Mouse (Mus musculus) embryonic facial prominence, embryonic 12.5 days (tissue): ENCODE data around the gene Cyb5r3. TPM values are rescaled to one million over a fixed set of nuclear protein-coding genes. Genes with fewer than 3 reads are reported as not detected.
A peak's percentile ranks its signal among the peaks of the same experiment; 100 is the strongest.

Source experiments
- ATAC-seq: fragments of 200-750 bp; cut with Nextera tagmentation; 2 replicates; pipeline ENCODE4 v1.8.0; 2017; ENCODE audit not compliant: insufficient number of reproducible peaks, insufficient read depth, low FRiP score, low TSS enrichment
- H3K27ac ChIP-seq: fragments of 300-500 bp; sonication (generic); 2 replicates; pipeline ENCODE4 v1.5.1; 2016; ENCODE audit warnings: mild to moderate bottlenecking
- H3K27me3 ChIP-seq: fragments of 300-500 bp; sonication (generic); 2 replicates; pipeline ENCODE4 v1.6.1; 2016; ENCODE audit warnings: mild to moderate bottlenecking, moderate library complexity
- H3K36me3 ChIP-seq: fragments of 300-500 bp; sonication (generic); 2 replicates; pipeline ENCODE4 v1.6.1; 2016; ENCODE audit warnings: mild to moderate bottlenecking
- H3K4me1 ChIP-seq: fragments of 300-500 bp; sonication (generic); 2 replicates; pipeline ENCODE4 v1.6.1; 2016
- H3K4me2 ChIP-seq: fragments of 300-500 bp; sonication (generic); replicated peaks from 2 replicates; pipeline ENCODE4 v1.6.1; 2016; ENCODE audit warnings: mild to moderate bottlenecking, moderate library complexity
- H3K4me3 ChIP-seq: fragments of 300-500 bp; sonication (generic); 2 replicates; pipeline ENCODE4 v1.5.1; 2016; ENCODE audit warnings: mild to moderate bottlenecking
- H3K9ac ChIP-seq: fragments of 300-500 bp; sonication (generic); 2 replicates; pipeline ENCODE4 v1.6.1; 2016; ENCODE audit warnings: mild to moderate bottlenecking, moderate library complexity
- H3K9me3 ChIP-seq: fragments of 300-500 bp; sonication (generic); 2 replicates; pipeline ENCODE4 v1.6.1; 2016; ENCODE audit warnings: mild to moderate bottlenecking, moderate library complexity
- WGBS: fragments of 180-500 bp; shearing (Covaris S2); methylation state at CpG from one replicate; pipeline ENCODE4 v1.1.7; 2016; 5-methylcytosine and 5-hydroxymethylcytosine counted together
- polyA plus RNA-seq: library from polyadenylated mRNA; unstranded; fragments of >200 nt; fragmentation: Nextera tagmentation; extraction: Ambion mirVana; gene quantifications from 2 replicates; pipeline ENCODE4 v1.2.1, GENCODE M21; 2016

The Cyb5r3 gene
- polyA plus RNA-seq, 1 experiment from 2014 or later: 111 TPM

GRCm38 (mm10) chr15:83114106-83114505 lies 58.3 kb downstream of the Cyb5r3 start:
- H3K27ac ChIP-seq: no peak overlapping the region
- H3K9me3 ChIP-seq: no peaks in the 10 kb centered on the region
- H3K9ac ChIP-seq: no peak overlapping the region
- 81% methylated on average over 9 of the region's 9 CpGs for WGBS
- no peak overlapping the region for H3K4me2 ChIP-seq
- no peak overlapping the region for H3K4me3 ChIP-seq
- no peak for ATAC-seq
- peaks cover 6% of the 10 kb centered on the region for H3K4me1 ChIP-seq
- H3K27me3 ChIP-seq: no peaks in the 10 kb centered on the region
- H3K36me3 ChIP-seq: peaks cover 47% of the 10 kb centered on the region

DNA sequence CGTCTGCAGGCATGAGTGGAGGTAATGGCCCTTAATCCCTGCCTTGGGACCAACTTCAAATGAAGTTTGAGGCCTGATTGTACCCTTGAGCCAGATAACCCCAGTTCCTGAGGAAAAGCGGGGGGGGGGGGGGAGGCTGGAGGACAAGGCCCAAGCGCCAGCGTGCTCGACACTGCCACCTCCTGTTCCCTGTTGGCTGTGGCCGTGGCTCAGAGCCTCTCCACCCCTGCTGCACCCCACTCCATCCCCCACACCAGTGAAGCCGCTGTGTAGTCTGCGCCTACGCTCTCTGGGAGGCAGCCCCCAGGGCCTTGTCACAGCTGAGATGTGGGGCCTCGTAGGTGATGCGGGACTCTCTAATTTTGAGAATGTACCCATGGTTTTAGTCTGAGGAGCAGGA lies 59.5 kb downstream of the Cyb5r3 start:
- Histone ChIP-seq H3K9me3 (no peaks in the 10 kb centered on the region), H3K27ac (no peak overlapping the region), H3K36me3 (peaks cover 37% of the 10 kb centered on the region), H3K4me1 (peaks cover 6% of the 10 kb centered on the region), H3K4me2 (no peak overlapping the region), H3K9ac (peak overlapping the region; percentile 16; the same call in 1 of the 2 replicates), H3K27me3 (no peaks in the 10 kb centered on the region), H3K4me3 (no peak overlapping the region)
- 0 out of 2 replicates have a peak, but pooled peaks have one; percentile 52 for ATAC-seq
- WGBS: 10% methylated on average over 10 of the region's 11 CpGs

GRCm38 (mm10) chr15:83111874-83112273 lies 60.5 kb downstream of the Cyb5r3 start:
- H3K27ac ChIP-seq: no peak overlapping the region
- peaks cover 27% of the 10 kb centered on the region for H3K36me3 ChIP-seq
- 85% methylated on average over 7 of the region's 7 CpGs for WGBS
- H3K27me3 ChIP-seq: no peaks in the 10 kb centered on the region
- H3K4me1 ChIP-seq: peaks cover 6% of the 10 kb centered on the region
- no peaks in the 10 kb centered on the region for H3K9me3 ChIP-seq
- no peak overlapping the region for H3K9ac ChIP-seq
- no peak for ATAC-seq
- H3K4me3 ChIP-seq: no peak overlapping the region
- no peak overlapping the region for H3K4me2 ChIP-seq

DNA sequence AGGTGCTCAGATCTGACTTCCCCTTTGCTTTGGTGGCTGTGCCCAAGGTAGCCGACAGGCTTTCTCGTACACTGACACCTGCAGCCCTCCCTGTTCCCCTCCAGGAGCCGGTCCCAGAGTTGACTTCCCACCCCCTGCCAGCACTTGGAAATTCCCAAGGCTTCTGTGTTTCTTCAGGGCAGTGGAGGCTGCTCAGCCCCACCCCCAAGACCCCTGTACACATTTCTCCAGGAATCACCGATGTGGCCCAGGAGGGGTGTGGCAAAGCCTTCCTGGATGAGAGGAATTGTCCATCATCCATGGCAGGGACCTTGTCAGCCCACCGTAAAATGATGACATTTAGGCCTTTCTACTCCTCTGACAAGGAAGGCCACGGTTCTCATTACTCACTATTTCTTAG lies 61.1 kb downstream of the Cyb5r3 start:
- no peak overlapping the region for H3K27ac ChIP-seq
- no peak overlapping the region for H3K4me3 ChIP-seq
- no peak overlapping the region for H3K9ac ChIP-seq
- ATAC-seq: no peak
- H3K4me1 ChIP-seq: peaks cover 6% of the 10 kb centered on the region
- no peak overlapping the region for H3K4me2 ChIP-seq
- WGBS: 59% methylated on average over 6 of the region's 6 CpGs
- H3K27me3 ChIP-seq: no peaks in the 10 kb centered on the region
- no peaks in the 10 kb centered on the region for H3K9me3 ChIP-seq
- peaks cover 21% of the 10 kb centered on the region for H3K36me3 ChIP-seq

- Histone ChIP-seq H3K4me1 (peaks cover 2% of the 10 kb centered on the region; the same call in 1 of the 2 replicates), H3K9me3 (no peaks in the 10 kb centered on the region), H3K4me3 (no peak overlapping the region), H3K27ac (no peak overlapping the region), H3K36me3 (peaks cover 3% of the 10 kb centered on the region; the same call in 1 of the 2 replicates), H3K9ac (no peak overlapping the region), H3K27me3 (no peaks in the 10 kb centered on the region), H3K4me2 (no peak overlapping the region)
- WGBS: 42% methylated on average over 6 of the region's 6 CpGs
- no peak for ATAC-seq
These were observed 64.6 kb downstream of the Cyb5r3 start for GRCm38 (mm10) chr15:83107814-83108213.

DNA sequence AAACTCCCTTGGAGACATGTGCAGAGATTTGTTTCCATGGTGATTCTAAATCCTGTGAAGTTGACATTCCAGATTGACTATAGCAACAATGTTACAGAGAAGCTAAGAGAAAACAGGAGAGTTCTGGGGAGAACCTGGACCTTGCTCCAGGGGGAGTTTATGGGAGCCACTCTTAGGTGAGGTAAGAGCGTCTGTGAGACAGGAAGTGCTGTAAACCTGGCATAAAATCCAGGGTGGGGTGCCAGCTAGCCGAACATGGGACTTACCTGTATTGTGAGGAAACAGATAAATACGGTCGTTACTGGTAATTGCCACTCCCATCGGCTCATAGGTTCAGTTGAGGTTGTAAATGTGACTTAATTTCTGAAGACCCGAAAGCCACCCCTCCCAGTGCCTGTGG lies 66.0 kb downstream of the Cyb5r3 start:
- no peak overlapping the region for H3K4me2 ChIP-seq
- no peak for ATAC-seq
- WGBS: 79% methylated on average over 6 of the region's 6 CpGs
- H3K27ac ChIP-seq: no peak overlapping the region
- peaks cover 3% of the 10 kb centered on the region; the same call in 1 of the 2 replicates for H3K36me3 ChIP-seq
- H3K4me3 ChIP-seq: no peak overlapping the region
- H3K9ac ChIP-seq: no peak overlapping the region
- no peaks in the 10 kb centered on the region for H3K9me3 ChIP-seq
- no peaks in the 10 kb centered on the region for H3K4me1 ChIP-seq
- H3K27me3 ChIP-seq: no peaks in the 10 kb centered on the region

Other genes with a start within 250 kb of the Cyb5r3 start
- 13.9 and 15.1 TPM in 2 replicates for gene Tcf20, start 184.7 kb downstream of the Cyb5r3 start, polyA plus RNA-seq
- gene Nfam1, start 139.3 kb downstream of the Cyb5r3 start, polyA plus RNA-seq: 2.3 and 3.0 TPM in 2 replicates
- gene Serhl, start 83.1 kb downstream of the Cyb5r3 start, polyA plus RNA-seq: 56.2 and 57.8 TPM in 2 replicates
- gene Rrp7a, start 49.8 kb downstream of the Cyb5r3 start, polyA plus RNA-seq: 52.3 and 59.3 TPM in 2 replicates
- 169 and 172 TPM in 2 replicates for gene Poldip3, start 23.2 kb downstream of the Cyb5r3 start, polyA plus RNA-seq
- 1.3 TPM in 2 replicates for gene A4galt, start 79.2 kb upstream of the Cyb5r3 start, polyA plus RNA-seq
- 43.2 and 43.3 TPM in 2 replicates for gene Arfgap3, start 177.7 kb upstream of the Cyb5r3 start, polyA plus RNA-seq